Mouse (Mus musculus) stomach, embryonic 15.5 days (tissue): ENCODE measurements at regions not wholly inside any gene's neighbourhood (a gene's known extent, or its start where the extent isn't known, plus 50 kb on each side); places are given as distances from the start of the nearest gene placed in this dataset.
A peak's percentile ranks its signal among the peaks of the same experiment; 100 is the strongest.

Source experiments
- ATAC-seq: fragments of 200-750 bp; cut with Nextera tagmentation; 2 replicates; pipeline ENCODE4 v1.8.0; 2017; ENCODE audit warnings: low read depth, moderate number of reproducible peaks, moderate TSS enrichment; ENCODE audit not compliant: insufficient read depth, low FRiP score
- H3K27ac ChIP-seq: fragments of 300-500 bp; sonication (generic); 2 replicates; pipeline ENCODE4 v1.5.1; 2015; ENCODE audit warnings: mild to moderate bottlenecking, inconsistent platforms
- H3K27me3 ChIP-seq: fragments of 300-500 bp; sonication (generic); replicated peaks from 2 replicates; pipeline ENCODE4 v1.6.1; 2015; ENCODE audit warnings: inconsistent platforms
- H3K36me3 ChIP-seq: fragments of 300-500 bp; sonication (generic); 2 replicates; pipeline ENCODE4 v1.6.1; 2015; ENCODE audit warnings: inconsistent platforms
- H3K4me1 ChIP-seq: fragments of 300-500 bp; sonication (generic); 2 replicates; pipeline ENCODE4 v1.6.1; 2015; ENCODE audit warnings: inconsistent platforms
- H3K4me2 ChIP-seq: fragments of 300-500 bp; sonication (generic); 2 replicates; pipeline ENCODE4 v1.6.1; 2015; ENCODE audit warnings: mild to moderate bottlenecking, inconsistent platforms
- H3K4me3 ChIP-seq: fragments of 300-500 bp; sonication (generic); replicated peaks from 2 replicates; pipeline ENCODE4 v1.5.1; 2015; ENCODE audit warnings: inconsistent platforms
- H3K9ac ChIP-seq: fragments of 300-500 bp; sonication (generic); 2 replicates; pipeline ENCODE4 v1.6.1; 2015; ENCODE audit warnings: inconsistent platforms
- H3K9me3 ChIP-seq: fragments of 300-500 bp; sonication (generic); 2 replicates; pipeline ENCODE4 v1.6.1; 2016; ENCODE audit warnings: inconsistent platforms
- WGBS: fragments of 180-500 bp; shearing (Covaris S2); methylation state at CpG from one replicate; pipeline ENCODE4 v1.1.7; 2015; 5-methylcytosine and 5-hydroxymethylcytosine counted together

GRCm38 (mm10) chr3:131056893-131057660, 53.2 kb upstream of the Lef1 start:
- no peak overlapping the region for H3K4me3 ChIP-seq
- no peak overlapping the region for H3K9ac ChIP-seq
- 88% methylated on average over 5 of the region's 5 CpGs for WGBS
- no peak overlapping the region for H3K27ac ChIP-seq
- H3K9me3 ChIP-seq: no peaks in the 10 kb centered on the region
- H3K4me1 ChIP-seq: no peaks in the 10 kb centered on the region
- no peaks in the 10 kb centered on the region for H3K36me3 ChIP-seq
- ATAC-seq: no peak
- no peak overlapping the region for H3K4me2 ChIP-seq
- H3K27me3 ChIP-seq: no peaks in the 10 kb centered on the region

GRCm38 (mm10) chr3:131054241-131054972, 55.9 kb upstream of the Lef1 start:
- H3K9me3 ChIP-seq: no peaks in the 10 kb centered on the region
- H3K27me3 ChIP-seq: no peaks in the 10 kb centered on the region
- no peaks in the 10 kb centered on the region for H3K36me3 ChIP-seq
- ATAC-seq: no peak
- no peak overlapping the region for H3K27ac ChIP-seq
- H3K4me3 ChIP-seq: no peak overlapping the region
- 80% methylated on average over 13 of the region's 13 CpGs for WGBS
- H3K4me2 ChIP-seq: no peak overlapping the region
- no peak overlapping the region for H3K9ac ChIP-seq
- H3K4me1 ChIP-seq: no peaks in the 10 kb centered on the region

- H3K9ac ChIP-seq: no peak overlapping the region
- H3K36me3 ChIP-seq: no peaks in the 10 kb centered on the region
- 67% methylated on average over 3 of the region's 3 CpGs for WGBS
- H3K9me3 ChIP-seq: no peaks in the 10 kb centered on the region
- no peaks in the 10 kb centered on the region for H3K4me1 ChIP-seq
- no peak overlapping the region for H3K27ac ChIP-seq
- no peaks in the 10 kb centered on the region for H3K27me3 ChIP-seq
- H3K4me3 ChIP-seq: no peak overlapping the region
- no peak for ATAC-seq
- no peak overlapping the region for H3K4me2 ChIP-seq
Measured at GRCm38 (mm10) chr3:131047716-131048115, 62.6 kb upstream of the Lef1 start.

GRCm38 (mm10) chr3:131046412-131046811, 63.9 kb upstream of the Lef1 start:
- WGBS: 73% methylated on average over 5 of the region's 5 CpGs
- Histone ChIP-seq H3K36me3 (no peaks in the 10 kb centered on the region), H3K4me1 (no peaks in the 10 kb centered on the region), H3K4me3 (no peak overlapping the region), H3K27me3 (no peaks in the 10 kb centered on the region), H3K9ac (no peak overlapping the region), H3K9me3 (no peaks in the 10 kb centered on the region), H3K27ac (no peak overlapping the region), H3K4me2 (no peak overlapping the region)
- no peak for ATAC-seq

GRCm38 (mm10) chr3:131040214-131040825, 70.0 kb upstream of the Lef1 start:
- ATAC-seq: no peak

GRCm38 (mm10) chr3:131037095-131037494, 73.2 kb upstream of the Lef1 start:
- Histone ChIP-seq H3K4me1 (no peaks in the 10 kb centered on the region), H3K4me2 (no peak overlapping the region), H3K4me3 (no peak overlapping the region), H3K27ac (no peak overlapping the region), H3K36me3 (no peaks in the 10 kb centered on the region), H3K9me3 (no peaks in the 10 kb centered on the region), H3K9ac (no peak overlapping the region), H3K27me3 (no peaks in the 10 kb centered on the region)
- no peak for ATAC-seq
- 87% methylated on average over 5 of the region's 5 CpGs for WGBS

More at GRCm38 (mm10) chr3:131040214-131040825, 70.0 kb upstream of the Lef1 start:
- Histone ChIP-seq H3K9ac (no peak overlapping the region), H3K4me2 (no peak overlapping the region), H3K4me3 (no peak overlapping the region), H3K9me3 (no peaks in the 10 kb centered on the region), H3K36me3 (no peaks in the 10 kb centered on the region), H3K27me3 (no peaks in the 10 kb centered on the region), H3K4me1 (no peaks in the 10 kb centered on the region), H3K27ac (no peak overlapping the region)
- WGBS: 49% methylated on average over 4 of the region's 4 CpGs

- Histone ChIP-seq H3K4me1 (no peaks in the 10 kb centered on the region), H3K36me3 (no peaks in the 10 kb centered on the region), H3K9ac (no peak overlapping the region), H3K4me3 (no peak overlapping the region), H3K27me3 (no peaks in the 10 kb centered on the region), H3K4me2 (no peak overlapping the region), H3K9me3 (no peaks in the 10 kb centered on the region), H3K27ac (no peak overlapping the region)
- ATAC-seq: no peak
- 55% methylated on average over 5 of the region's 5 CpGs for WGBS
Measured at GRCm38 (mm10) chr3:131034774-131035173, 75.5 kb upstream of the Lef1 start.

- no peak overlapping the region for H3K27ac ChIP-seq
- H3K36me3 ChIP-seq: no peaks in the 10 kb centered on the region
- no peak overlapping the region for H3K9ac ChIP-seq
- H3K4me3 ChIP-seq: no peak overlapping the region
- H3K4me1 ChIP-seq: no peaks in the 10 kb centered on the region
- no peaks in the 10 kb centered on the region for H3K9me3 ChIP-seq
- WGBS: 87% methylated on average over 7 of the region's 7 CpGs
- no peaks in the 10 kb centered on the region for H3K27me3 ChIP-seq
- H3K4me2 ChIP-seq: no peak overlapping the region
- ATAC-seq: no peak
Measured at GRCm38 (mm10) chr3:131026336-131026735, 83.9 kb upstream of the Lef1 start.

- H3K27ac ChIP-seq: no peak overlapping the region
- no peak overlapping the region for H3K9ac ChIP-seq
- H3K4me1 ChIP-seq: peaks cover 8% of the 10 kb centered on the region; the same call in 1 of the 2 replicates
- no peaks in the 10 kb centered on the region for H3K27me3 ChIP-seq
- H3K36me3 ChIP-seq: no peaks in the 10 kb centered on the region
- H3K4me3 ChIP-seq: peak overlapping the region; percentile 32
- WGBS: 15% methylated on average over 23 of the region's 23 CpGs
- H3K9me3 ChIP-seq: no peaks in the 10 kb centered on the region
- peak; percentile 47; the same call in 1 of the 2 replicates for ATAC-seq
- peak overlapping the region; percentile 54 for H3K4me2 ChIP-seq
Measured at GRCm38 (mm10) chr3:131019163-131019956, 90.9 kb upstream of the Lef1 start.

- Histone ChIP-seq H3K36me3 (no peaks in the 10 kb centered on the region), H3K4me3 (no peak overlapping the region), H3K27ac (no peak overlapping the region), H3K9me3 (no peaks in the 10 kb centered on the region), H3K4me1 (peaks cover 8% of the 10 kb centered on the region; the same call in 1 of the 2 replicates), H3K27me3 (no peaks in the 10 kb centered on the region), H3K4me2 (no peak overlapping the region), H3K9ac (no peak overlapping the region)
- WGBS: 87% methylated on average over 9 of the region's 9 CpGs
- ATAC-seq: no peak
Measured at GRCm38 (mm10) chr3:131017899-131018298, 92.4 kb upstream of the Lef1 start.

GRCm38 (mm10) chr3:131016104-131016503, 94.2 kb upstream of the Lef1 start:
- peaks cover 8% of the 10 kb centered on the region; the same call in 1 of the 2 replicates for H3K4me1 ChIP-seq
- no peaks in the 10 kb centered on the region for H3K36me3 ChIP-seq
- ATAC-seq: no peak
- no peaks in the 10 kb centered on the region for H3K27me3 ChIP-seq
- 56% methylated on average over 10 of the region's 10 CpGs for WGBS
- H3K27ac ChIP-seq: no peak overlapping the region
- H3K9ac ChIP-seq: no peak overlapping the region
- H3K4me3 ChIP-seq: no peak overlapping the region
- H3K4me2 ChIP-seq: no peak overlapping the region
- H3K9me3 ChIP-seq: no peaks in the 10 kb centered on the region
